Mouse (Mus musculus) bone marrow macrophage, adult 2 months (primary cell): ENCODE measurements around the gene Mink1.

Experiments used
- CTCF ChIP-seq: IDR thresholded peaks from 2 replicates; pipeline ENCODE4 v1.5.1; 2012; ENCODE audit warnings: low read depth, mild to moderate bottlenecking, low read length, moderate library complexity
- POLR2A ChIP-seq: IDR thresholded peaks from 2 replicates; pipeline ENCODE4 v1.6.1; 2012; ENCODE audit warnings: mild to moderate bottlenecking, low read depth, low read length, borderline replicate concordance

DNA sequence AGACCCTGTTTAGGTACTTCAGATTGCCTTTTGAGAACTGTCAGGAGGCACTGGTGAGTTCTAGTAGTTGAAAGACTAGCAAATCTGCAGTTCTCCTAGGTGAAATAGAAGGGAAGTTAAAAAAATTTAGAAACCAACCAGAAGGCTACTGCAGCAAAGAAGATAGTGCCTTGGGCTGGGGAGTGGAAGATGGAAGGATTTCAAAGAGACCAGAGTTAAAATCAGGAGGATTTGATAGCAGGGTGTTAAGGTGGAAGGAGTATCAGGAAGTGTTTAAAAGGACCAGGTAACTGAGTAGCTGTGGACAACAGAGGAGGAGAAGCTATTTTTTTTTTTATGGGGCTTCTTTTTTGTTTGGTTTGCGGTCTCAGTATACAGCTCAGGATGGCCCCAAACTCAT, 75.1 kb downstream of the Mink1 start:
- TF ChIP-seq CTCF = no peak
- TF ChIP-seq POLR2A = no peak
